Mouse (Mus musculus): Measurements from ENCODE around the gene Fancc. TPM values are rescaled to one million over a fixed set of nuclear protein-coding genes. Genes with fewer than 3 reads are reported as not detected.

Fancc gene
- polyA plus RNA-seq, 1 experiment from 2014 or later = 21.2 TPM

DNA sequence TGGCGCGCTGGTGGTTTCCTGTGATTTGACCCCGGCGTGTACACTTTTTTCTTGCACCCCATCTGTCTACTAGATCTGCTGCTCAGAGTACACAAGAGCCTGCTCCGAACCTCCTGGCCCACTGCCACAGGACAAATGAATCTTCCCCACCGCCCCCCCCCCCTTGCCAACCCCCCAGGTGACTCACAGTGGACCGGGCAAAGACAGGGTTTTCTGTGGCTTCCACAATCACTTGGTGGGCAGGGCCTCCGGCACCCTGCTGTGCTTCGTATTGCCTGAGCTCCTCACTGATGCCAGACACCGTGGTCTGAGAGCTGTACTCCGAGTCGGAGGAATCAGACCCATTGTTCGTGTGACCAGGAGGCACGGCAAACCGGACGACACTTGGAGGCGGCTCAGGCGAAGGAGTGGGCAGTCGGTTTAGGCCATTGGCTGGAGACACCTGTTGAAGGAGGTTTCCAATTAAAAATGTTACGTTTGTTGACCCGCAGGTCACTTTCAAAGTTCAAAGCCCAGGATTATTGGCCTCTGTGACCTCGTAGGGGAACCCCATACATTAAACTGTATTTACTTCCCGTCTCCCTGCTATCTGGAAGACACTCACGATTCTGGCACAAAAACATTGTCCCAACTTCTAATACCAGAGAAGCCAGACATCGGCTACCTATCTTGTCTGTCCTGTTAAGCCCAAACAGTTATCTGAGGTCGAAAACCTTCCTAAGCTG lies 16.5 kb upstream of the Fancc start:
- no peak overlapping the region for H3K27ac ChIP-seq

DNA sequence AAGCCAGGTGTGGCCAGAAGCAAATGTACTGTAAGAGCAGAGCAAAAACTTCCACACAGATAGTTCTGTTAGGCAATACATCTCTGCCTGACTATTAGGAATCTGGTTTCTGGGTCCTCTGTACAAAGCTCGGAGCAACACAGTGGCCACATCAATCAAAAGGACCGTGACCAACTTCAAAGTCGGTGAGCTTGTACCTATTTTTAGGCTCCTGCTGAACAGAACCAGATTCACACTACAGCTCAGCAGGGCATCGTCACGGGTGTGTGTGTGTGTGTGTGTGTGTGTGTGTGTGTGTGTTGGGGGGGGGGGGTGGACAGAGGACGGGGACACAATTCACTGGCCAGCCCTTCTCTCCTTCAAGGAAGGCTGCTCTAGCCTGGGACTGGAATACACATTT lies 15.3 kb upstream of the Fancc start:
- H3K4me2 ChIP-seq = no peak overlapping the region
- H3K36me3 ChIP-seq = peaks cover 95% of the 10 kb centered on the region
- 27% methylated on average over 5 of the region's 6 CpGs for WGBS
- no peak for ATAC-seq (ENCODE audit: insufficient number of reproducible peaks, insufficient read depth, low FRiP score, low TSS enrichment, low read depth)
- no peaks in the 10 kb centered on the region for H3K9me3 ChIP-seq
- no peak overlapping the region for H3K9ac ChIP-seq
- peaks cover 21% of the 10 kb centered on the region for H3K4me1 ChIP-seq
- no peak overlapping the region for H3K4me3 ChIP-seq
- H3K27ac ChIP-seq = no peak overlapping the region
- no peaks in the 10 kb centered on the region for H3K27me3 ChIP-seq

More for the DNA sequence above, 16.5 kb upstream of the Fancc start:
- H3K4me2 ChIP-seq = no peak overlapping the region
- no peaks in the 10 kb centered on the region for H3K27me3 ChIP-seq
- H3K9ac ChIP-seq = no peak overlapping the region
- peaks cover 21% of the 10 kb centered on the region for H3K4me1 ChIP-seq
- H3K4me3 ChIP-seq = no peak overlapping the region
- WGBS = 74% methylated on average over 26 of the region's 26 CpGs
- H3K9me3 ChIP-seq = no peaks in the 10 kb centered on the region
- H3K36me3 ChIP-seq = peaks cover 96% of the 10 kb centered on the region
- ATAC-seq (ENCODE audit: insufficient number of reproducible peaks, insufficient read depth, low FRiP score, low TSS enrichment, low read depth) = no peak; the same call in 1 of the 2 replicates

DNA sequence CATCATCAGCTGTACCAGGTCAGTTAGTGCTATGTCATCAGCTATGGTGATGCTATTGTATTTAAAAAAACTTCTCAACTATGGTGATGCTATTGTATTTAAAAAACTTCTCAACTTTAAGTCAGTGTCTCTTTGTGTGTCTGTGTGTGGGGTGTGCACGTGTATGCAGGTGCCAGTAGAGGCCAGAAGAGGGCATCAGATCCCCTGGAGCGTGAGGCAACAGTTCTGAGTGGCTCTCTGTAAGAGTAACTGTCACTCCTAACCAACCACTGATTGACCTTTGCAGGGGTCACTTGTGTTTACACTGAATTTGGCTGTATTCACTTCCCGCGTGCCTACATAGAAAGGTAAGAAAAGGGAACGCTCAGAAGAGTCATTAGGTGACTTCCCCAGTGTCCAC lies 10.7 kb upstream of the Fancc start:
- no peak overlapping the region for H3K4me3 ChIP-seq
- H3K27ac ChIP-seq = no peak overlapping the region
- no peak for ATAC-seq (ENCODE audit: insufficient number of reproducible peaks, insufficient read depth, low FRiP score, low TSS enrichment, low read depth)
- H3K4me2 ChIP-seq = no peak overlapping the region
- peaks cover 55% of the 10 kb centered on the region for H3K36me3 ChIP-seq
- no peak overlapping the region for H3K9ac ChIP-seq
- WGBS = 91% methylated on average over 5 of the region's 5 CpGs
- no peaks in the 10 kb centered on the region for H3K4me1 ChIP-seq
- 0 out of 2 replicates have a peak, but pooled peaks cover under 1% of the 10 kb centered on the region for H3K9me3 ChIP-seq
- no peaks in the 10 kb centered on the region for H3K27me3 ChIP-seq

DNA sequence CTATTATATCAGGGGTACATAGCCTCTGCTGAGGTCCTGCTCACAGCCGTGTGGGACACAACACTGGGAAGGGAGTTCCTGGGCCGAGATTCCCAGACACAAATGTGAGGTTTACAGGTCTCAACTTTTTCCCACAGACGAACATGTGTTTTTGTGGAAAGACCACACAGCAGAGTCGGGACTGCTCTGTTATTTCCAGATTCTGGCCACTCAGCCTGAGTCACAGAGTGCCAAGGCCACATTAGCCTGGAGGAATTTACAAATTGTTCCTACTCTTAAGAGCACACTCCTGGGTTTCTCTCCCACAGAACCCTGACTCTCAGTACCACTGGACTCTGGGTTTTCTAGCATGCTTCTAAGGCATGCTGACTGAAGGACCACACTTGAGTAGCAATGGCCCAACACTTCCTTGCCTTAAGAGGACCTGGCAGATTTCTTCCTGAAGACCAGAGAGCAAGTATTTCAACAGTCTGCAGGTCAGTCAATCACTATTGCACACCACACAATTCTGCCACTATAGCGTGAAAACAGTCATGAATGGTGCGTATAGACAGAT lies 10.0 kb upstream of the Fancc start:
- no peak overlapping the region for H3K4me2 ChIP-seq
- no peak overlapping the region for H3K27ac ChIP-seq
- H3K27me3 ChIP-seq = no peaks in the 10 kb centered on the region
- no peak for ATAC-seq (ENCODE audit: insufficient number of reproducible peaks, insufficient read depth, low FRiP score, low TSS enrichment, low read depth)
- peaks cover 6% of the 10 kb centered on the region; the same call in 1 of the 2 replicates for H3K9me3 ChIP-seq
- H3K4me3 ChIP-seq = no peak overlapping the region
- 85% methylated on average over 6 of the region's 6 CpGs for WGBS
- H3K9ac ChIP-seq = no peak overlapping the region
- no peaks in the 10 kb centered on the region for H3K4me1 ChIP-seq
- peaks cover 47% of the 10 kb centered on the region for H3K36me3 ChIP-seq

DNA sequence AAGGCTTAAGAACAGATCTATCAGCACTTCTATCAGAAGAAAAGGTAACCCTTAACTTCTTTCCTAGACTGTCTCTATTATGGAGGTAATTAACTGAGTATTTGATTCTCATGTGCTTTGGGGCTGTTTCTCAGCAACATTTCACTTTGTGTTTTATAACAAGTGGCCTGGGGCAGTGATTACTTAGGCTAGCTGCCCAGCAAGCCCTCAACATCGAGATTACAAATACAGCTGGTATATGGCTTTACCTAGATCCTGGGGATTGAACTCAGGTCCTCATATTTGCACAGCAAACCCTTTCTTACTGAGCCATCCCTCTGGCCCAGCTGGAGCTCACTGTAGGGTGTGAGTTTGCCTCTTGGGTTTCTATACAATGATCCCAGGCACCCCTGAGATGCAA lies 9.3 kb upstream of the Fancc start:
- 52% methylated on average over 1 of the region's 1 CpGs for WGBS
- Histone ChIP-seq H3K4me2 (no peak overlapping the region), H3K4me1 (no peaks in the 10 kb centered on the region), H3K27me3 (no peaks in the 10 kb centered on the region), H3K9ac (no peak overlapping the region), H3K36me3 (peaks cover 40% of the 10 kb centered on the region), H3K27ac (no peak overlapping the region), H3K4me3 (no peak overlapping the region), H3K9me3 (peaks cover 6% of the 10 kb centered on the region; the same call in 1 of the 2 replicates)
- no peak for ATAC-seq (ENCODE audit: insufficient number of reproducible peaks, insufficient read depth, low FRiP score, low TSS enrichment, low read depth)

DNA sequence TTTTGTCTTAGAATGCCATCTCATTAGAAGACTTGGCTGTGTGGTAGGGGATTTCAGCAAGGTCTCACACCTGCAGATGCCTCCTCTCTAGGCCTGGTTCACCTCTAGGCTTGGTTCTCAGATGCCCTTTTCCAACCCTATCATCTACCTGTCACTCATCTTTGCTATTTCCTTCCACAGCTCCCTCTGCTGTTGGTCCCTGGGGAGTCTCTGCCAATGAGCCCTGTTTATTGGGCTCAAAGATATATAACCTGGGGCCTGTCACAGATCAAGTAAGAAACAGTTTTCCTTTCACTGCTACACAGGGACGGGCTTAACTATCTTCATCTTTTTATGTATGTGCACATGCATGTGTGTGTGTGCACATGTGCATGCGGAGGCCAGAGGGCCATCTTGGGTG lies 5.3 kb upstream of the Fancc start:
- Histone ChIP-seq H3K9ac (no peak overlapping the region), H3K9me3 (peaks cover 6% of the 10 kb centered on the region; the same call in 1 of the 2 replicates), H3K4me3 (no peak overlapping the region), H3K27me3 (no peaks in the 10 kb centered on the region), H3K4me1 (no peaks in the 10 kb centered on the region), H3K4me2 (no peak overlapping the region), H3K36me3 (peaks cover 4% of the 10 kb centered on the region), H3K27ac (no peak overlapping the region)
- 95% methylated on average over 2 of the region's 2 CpGs for WGBS
- ATAC-seq (ENCODE audit: insufficient number of reproducible peaks, insufficient read depth, low FRiP score, low TSS enrichment, low read depth) = no peak

DNA sequence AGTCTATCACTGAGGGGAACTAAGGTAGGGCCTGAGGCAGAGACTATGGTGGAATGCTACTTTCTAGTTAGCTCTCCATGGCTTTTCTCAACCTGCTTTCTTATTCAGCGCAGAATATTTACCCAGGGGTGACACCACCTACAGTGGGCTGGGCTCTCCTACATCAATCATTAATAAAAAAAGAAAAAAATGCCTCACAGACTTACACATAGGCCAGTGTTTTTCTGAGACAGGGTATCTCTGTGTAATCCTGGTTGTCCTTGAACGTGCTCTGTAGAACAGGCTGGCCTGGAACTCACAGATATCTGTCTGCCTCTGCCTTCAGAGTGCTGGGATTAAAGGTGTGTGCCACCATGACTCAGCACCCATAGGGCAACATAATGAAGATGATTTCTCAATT lies 2.4 kb upstream of the Fancc start:
- WGBS = 78% methylated on average over 2 of the region's 2 CpGs
- H3K27me3 ChIP-seq = no peaks in the 10 kb centered on the region
- peaks cover 6% of the 10 kb centered on the region; the same call in 1 of the 2 replicates for H3K9me3 ChIP-seq
- H3K9ac ChIP-seq = no peak overlapping the region
- no peak for ATAC-seq (ENCODE audit: insufficient number of reproducible peaks, insufficient read depth, low FRiP score, low TSS enrichment, low read depth)
- no peak overlapping the region for H3K4me3 ChIP-seq
- H3K27ac ChIP-seq = no peak overlapping the region
- H3K4me2 ChIP-seq = no peak overlapping the region
- H3K36me3 ChIP-seq = no peaks in the 10 kb centered on the region
- H3K4me1 ChIP-seq = peaks cover 8% of the 10 kb centered on the region

DNA sequence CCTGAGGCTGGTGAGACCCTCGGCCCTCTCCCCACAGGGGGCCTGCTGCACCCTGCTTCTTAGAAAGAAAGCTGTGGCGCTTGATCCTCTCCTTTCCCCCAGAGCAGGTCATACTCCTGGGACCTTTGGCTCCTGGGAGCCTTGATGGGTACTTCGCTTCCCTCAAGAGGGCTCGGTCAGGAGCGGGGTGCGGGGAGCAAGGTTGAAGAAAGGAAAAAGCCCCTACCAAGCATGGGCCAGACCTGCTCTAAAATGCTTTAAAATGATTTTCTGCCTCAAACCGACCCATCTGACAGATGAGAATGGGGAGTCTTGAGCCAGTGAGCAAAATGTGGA lies 9.4 kb downstream of the Fancc start:
- H3K4me1 ChIP-seq = peaks cover 19% of the 10 kb centered on the region
- no peak overlapping the region for H3K9ac ChIP-seq
- H3K27ac ChIP-seq = no peak overlapping the region
- H3K36me3 ChIP-seq = no peaks in the 10 kb centered on the region
- no peaks in the 10 kb centered on the region for H3K27me3 ChIP-seq
- no peak overlapping the region for H3K4me3 ChIP-seq
- 57% methylated on average over 7 of the region's 7 CpGs for WGBS
- H3K9me3 ChIP-seq = no peaks in the 10 kb centered on the region
- no peak overlapping the region for H3K4me2 ChIP-seq
- 0 out of 2 replicates have a peak, but pooled peaks have one; percentile 6 for ATAC-seq (ENCODE audit: insufficient number of reproducible peaks, insufficient read depth, low FRiP score, low TSS enrichment, low read depth)

DNA sequence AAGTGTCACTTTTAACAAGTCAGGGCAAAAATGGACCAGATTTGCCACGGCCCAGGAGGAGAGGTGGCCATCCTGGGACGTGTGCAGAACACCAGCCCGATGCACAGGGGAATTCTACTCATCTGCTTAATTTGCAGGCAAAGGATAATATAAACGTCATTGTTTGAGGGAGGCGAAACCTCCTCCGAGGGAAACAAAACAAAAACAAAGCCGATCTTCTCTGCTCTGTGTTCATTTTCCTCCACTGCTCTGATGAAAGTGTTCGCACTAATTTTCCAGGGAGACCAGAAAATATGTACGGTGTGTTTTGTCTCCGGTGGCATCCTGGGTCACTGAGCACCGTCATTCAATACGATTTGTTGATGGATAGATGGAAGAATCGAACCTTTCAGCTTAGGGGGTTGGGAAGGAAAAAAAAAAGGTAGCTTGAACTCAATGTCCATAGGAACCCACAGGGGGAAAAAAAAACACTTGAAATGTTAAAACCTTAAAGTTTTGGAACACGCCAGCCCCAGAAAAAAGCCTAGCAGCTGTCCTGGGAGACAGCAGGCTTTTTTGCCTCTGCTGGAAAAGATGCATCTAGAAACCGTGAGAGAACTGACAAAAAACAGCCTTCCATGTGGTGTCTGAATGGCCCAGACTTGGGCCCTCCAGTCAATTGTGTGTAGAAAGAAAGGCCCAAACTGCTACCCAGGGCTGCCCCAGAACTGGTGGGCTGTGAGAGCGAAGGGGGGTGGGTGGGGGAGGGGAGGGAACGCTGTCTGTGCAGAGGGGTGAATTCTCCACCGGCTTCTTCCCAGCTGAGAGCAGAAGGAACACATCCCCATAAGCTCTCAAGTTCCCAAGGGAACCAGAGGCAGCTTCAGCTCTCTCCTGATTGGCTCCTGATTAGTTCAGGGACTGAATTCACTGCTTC lies 10.0 kb downstream of the Fancc start:
- Histone ChIP-seq H3K9ac (no peak overlapping the region), H3K4me1 (peaks cover 19% of the 10 kb centered on the region), H3K27me3 (no peaks in the 10 kb centered on the region), H3K27ac (no peak overlapping the region), H3K9me3 (no peaks in the 10 kb centered on the region), H3K36me3 (no peaks in the 10 kb centered on the region), H3K4me3 (no peak overlapping the region), H3K4me2 (peak overlapping the region; percentile 41)
- WGBS = 16% methylated on average over 18 of the region's 18 CpGs
- ATAC-seq (ENCODE audit: insufficient number of reproducible peaks, insufficient read depth, low FRiP score, low TSS enrichment, low read depth) = 0 out of 2 replicates have a peak, but pooled peaks have one; percentile 26

DNA sequence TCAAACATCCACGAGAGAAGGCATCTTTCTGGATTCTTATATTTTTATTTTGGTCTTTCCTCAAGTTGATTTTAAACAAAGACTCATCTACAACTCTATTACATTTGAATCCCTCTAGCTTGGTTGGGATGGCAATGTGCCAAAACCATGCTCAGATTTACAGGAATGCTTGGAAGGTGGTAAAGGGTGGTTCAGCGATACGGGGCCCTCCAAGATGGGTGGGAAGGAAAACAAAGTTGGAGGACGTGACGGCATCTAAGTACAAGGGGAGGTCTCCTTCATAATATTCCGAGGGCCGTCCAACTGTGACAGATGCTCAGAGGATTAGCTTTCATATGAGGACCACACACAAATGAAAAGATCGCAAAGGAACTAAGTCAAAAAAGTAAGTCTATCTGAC lies 21.7 kb downstream of the Fancc start:
- Histone ChIP-seq H3K27ac (no peak overlapping the region), H3K4me2 (no peak overlapping the region), H3K9me3 (no peaks in the 10 kb centered on the region), H3K27me3 (no peaks in the 10 kb centered on the region), H3K36me3 (no peaks in the 10 kb centered on the region), H3K4me1 (no peaks in the 10 kb centered on the region), H3K4me3 (no peak overlapping the region), H3K9ac (no peak overlapping the region)
- no peak for ATAC-seq (ENCODE audit: insufficient number of reproducible peaks, insufficient read depth, low FRiP score, low TSS enrichment, low read depth)
- WGBS = 59% methylated on average over 8 of the region's 8 CpGs

DNA sequence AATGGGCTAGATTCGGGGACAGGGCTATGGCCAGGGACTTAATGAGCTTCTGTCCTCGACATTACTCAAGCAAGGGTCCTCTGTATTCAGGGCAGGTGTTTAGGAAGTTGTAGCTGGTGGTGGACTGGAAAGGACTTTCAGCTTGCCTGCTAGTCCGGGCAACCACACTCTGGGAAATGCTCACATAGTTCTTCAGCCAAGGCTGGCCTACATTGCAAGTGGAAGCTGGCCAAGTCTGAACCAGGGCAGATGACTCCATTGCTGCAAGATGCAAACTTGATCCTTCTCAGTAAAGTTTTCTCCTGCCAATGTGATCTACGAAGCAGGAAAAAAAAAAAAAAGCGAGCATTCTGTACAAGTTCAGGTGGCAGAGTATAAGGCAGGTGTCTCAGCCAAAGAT lies 44.2 kb downstream of the Fancc start:
- H3K27me3 ChIP-seq = no peaks in the 10 kb centered on the region
- 77% methylated on average over 5 of the region's 5 CpGs for WGBS
- no peak for ATAC-seq (ENCODE audit: insufficient number of reproducible peaks, insufficient read depth, low FRiP score, low TSS enrichment, low read depth)

More for the DNA sequence above, 44.2 kb downstream of the Fancc start:
- no peaks in the 10 kb centered on the region for H3K36me3 ChIP-seq
- H3K9me3 ChIP-seq = no peaks in the 10 kb centered on the region
- no peak overlapping the region for H3K4me3 ChIP-seq
- no peak overlapping the region for H3K27ac ChIP-seq
- no peak overlapping the region for H3K9ac ChIP-seq
- peaks cover 13% of the 10 kb centered on the region for H3K4me1 ChIP-seq
- H3K4me2 ChIP-seq = no peak overlapping the region

All from embryonic facial prominence, embryonic 13.5 days (tissue).